Mouse (Mus musculus) T-helper 1 cell (primary cell): ENCODE data around the gene Cep68.
"Not testable (repeated sequence)": the region's sequence is repeated elsewhere in the genome, so short reads cannot be mapped to it uniquely, and the experiment has no call there.

Experiments used
- in situ Hi-C: fragments of 300-600 bp; cut with MboI, MseI; formaldehyde crosslinking; loops from one replicate; pipeline ENCODE4 v1.15.1; 2025; ENCODE audit warnings: high pct_unique_total_duplicates

The Cep68 gene

DNA sequence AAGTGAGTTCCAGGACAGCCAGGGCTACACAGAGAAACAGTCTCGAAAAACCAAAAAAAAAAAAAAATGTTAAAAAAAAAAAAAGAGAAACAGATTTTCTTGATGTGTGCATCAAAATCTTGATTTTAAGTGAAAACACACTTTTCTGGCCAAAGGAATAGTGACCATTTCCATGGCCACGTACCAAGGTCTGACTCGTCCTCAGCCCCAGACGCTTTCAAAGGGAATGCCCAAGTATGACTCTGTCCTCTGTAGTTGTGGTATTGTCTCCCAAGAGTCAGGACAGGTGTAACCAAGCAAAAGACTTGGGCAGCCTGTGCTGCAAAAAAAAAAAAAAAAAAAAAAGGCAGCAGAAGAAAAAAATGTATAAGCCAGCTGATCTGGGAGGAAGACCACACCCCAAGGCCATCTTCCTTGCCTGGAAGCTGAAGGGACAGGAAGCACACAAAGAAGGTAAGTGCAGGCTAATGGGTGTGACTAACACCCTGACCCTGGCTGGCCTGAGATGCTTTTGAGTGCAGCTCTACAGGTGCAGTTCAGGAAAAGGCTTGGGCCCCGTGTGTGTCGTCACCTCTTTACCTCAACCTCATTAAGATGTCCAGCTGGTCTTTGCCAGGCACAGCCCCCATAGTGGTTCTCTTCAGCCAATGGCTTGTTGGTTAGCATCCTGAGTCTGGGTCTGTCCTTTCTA is 6.7 kb downstream of the Cep68 start:
- in situ Hi-C loops: no loop called here

DNA sequence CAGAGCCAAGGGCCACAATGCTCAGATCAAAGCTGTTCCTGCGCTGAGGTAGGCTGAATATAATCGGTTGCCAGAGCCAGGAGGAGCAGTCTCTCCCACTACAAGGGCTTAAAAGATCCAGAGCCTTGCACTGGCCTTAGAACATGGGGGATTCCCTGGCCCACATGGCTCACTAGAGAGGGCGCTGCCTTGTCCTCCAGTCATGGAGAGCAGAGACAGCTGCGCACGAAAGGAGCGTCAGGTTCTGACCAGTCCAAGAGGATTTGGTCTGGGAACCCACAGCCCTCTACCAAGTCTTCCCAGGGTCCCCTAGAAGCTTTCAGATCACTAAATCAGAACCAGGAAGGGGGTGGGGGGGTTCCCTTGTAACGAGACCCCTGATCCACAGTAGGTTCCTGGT is 7.9 kb downstream of the Cep68 start:
- in situ Hi-C loops: no loop called here

DNA sequence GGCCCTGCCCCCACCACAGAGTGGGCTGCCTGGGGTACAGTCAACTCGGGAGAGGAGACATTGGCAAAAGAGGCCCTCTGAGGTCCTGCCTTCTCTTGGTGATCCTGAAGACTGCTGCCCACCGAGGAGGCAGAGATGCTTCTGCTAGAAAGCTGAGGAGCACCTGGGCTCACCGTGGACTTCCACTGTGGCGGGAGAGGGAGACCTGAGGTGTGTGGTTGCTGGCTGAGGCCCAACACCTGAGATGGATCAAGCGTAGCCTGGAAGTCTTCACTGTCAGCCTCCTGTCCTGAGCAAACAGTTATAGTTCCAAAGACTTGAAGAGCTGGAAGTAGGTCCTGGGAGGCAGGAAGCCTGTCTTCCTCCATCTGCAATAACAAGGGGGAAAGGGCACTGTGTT is 8.9 kb downstream of the Cep68 start:
- in situ Hi-C loops: no loop called here

GRCm38 (mm10) chr11:20239279-20239861 is 9.9 kb downstream of the Cep68 start:
- in situ Hi-C loops: no loop called here

- in situ Hi-C loops: no loop called here
Measured at GRCm38 (mm10) chr11:20237976-20238375, 11.3 kb downstream of the Cep68 start.

- in situ Hi-C loops: no loop called here
Measured at GRCm38 (mm10) chr11:20237018-20237417, 12.2 kb downstream of the Cep68 start.

DNA sequence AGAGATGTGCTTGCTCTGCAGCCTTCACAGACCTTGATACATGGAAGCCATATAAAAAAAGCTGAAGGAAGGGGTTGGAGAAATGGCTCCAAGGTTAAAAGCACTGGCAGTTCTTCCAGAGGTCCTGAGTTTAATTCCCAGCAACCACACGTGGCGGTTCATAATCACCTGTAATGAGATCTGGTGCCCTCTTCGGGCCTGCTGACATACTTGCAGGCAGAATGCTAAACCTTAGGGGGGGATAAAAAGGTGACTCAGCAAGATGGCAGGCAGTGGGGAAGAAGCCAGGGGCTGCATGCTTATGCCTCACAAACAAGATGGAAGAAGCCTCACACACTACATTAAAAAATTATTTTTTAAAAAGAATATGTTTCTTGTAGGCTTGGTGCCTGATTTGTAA is 15.0 kb downstream of the Cep68 start:
- in situ Hi-C loops: no loop called here

DNA sequence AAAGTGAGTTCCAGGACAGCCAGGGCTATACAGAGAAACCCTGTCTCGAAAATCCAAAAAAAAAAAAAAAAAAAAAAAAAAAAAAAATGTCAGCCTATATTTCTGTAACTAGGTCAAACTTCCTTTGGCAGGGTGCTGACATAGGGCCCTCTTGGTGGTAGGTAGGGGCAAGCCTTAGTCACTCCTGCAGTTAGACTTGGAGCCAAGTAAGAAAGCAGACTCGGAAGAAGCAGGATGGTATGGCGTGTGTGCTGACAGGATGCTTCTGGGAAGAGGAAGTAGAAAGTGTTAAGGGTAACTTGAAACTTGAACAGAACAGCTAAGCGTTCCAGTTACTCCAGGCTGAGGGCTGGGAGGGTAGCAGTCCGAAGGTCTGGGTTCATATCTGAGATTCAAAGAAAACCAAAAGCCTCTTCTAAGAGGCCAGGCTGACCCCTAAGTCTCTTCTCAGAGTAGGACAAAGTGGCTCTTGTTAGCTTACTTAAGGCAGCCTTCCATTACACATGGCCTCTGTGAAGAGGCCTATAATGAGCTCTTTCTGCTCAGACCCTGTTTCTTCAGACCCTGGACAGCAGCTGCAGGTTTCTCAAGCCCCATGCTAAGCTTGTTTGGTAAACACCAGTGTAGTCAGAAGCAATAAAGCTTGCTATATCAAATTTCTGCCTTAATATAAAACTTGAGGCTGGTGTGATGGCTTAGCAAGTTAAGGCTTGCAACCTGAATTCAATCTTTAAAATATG is 17.0 kb downstream of the Cep68 start:
- in situ Hi-C loops: no loop called here

DNA sequence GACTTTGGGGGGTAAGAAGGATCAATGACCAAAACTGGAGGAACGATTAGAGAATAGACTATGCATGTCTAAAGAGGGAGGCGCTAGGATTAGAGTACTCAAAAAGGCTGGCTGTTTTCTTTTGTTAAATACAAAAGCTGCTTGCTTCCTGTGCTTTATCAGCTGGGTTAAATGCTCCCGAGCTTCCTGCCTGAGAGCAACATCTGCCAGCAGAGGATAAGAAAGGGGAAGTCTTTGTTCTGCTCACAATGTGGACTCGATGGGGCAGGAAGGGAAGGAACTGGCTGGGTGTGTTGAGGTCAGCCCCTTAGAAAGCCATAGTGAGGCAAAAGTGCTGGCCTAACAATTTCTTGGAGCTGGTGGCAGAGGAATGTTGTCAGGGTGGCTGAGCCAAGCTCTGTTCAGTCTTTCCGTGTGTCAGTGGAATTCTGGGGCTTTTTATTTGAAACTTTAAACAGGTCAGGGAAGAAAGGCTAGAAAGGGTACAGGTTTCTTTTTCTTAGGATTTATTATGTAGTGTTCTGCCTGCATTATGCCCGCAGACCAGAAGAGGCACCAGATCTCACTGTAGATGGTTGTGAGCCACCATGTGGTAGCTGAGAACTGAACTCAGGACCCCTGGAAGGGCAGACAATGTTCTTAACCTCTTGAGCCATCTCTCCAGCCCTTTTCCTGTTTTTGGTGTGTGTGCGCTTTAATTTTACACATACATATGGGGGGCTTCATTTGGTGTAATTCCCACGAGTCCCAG is 17.9 kb downstream of the Cep68 start:
- in situ Hi-C loops: no loop called here

GRCm38 (mm10) chr11:20230286-20230685 is 18.9 kb downstream of the Cep68 start:
- in situ Hi-C loops: no loop called here

DNA sequence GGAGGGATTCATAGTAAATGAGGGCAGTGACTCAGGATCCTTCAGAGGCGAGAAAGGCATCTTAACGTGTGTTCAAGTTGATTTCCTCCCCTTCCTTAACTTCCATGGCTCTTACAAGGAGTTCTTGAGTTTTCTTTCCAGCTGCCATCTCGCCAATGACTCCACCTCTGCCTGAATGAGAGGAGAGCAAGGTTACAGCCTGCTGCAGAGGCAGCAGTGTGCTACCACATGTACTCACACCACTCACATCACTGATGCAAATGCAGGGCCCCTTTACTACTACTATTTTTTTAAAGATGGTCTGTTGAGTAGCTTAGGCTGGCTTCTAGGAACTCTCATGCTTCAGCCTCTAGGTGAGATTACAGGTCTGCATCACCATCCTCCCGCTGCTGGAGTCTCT is 19.9 kb downstream of the Cep68 start:
- in situ Hi-C loops: no loop called here

- in situ Hi-C loops: no loop called here
Measured at GRCm38 (mm10) chr11:20228666-20229065, 20.6 kb downstream of the Cep68 start.

DNA sequence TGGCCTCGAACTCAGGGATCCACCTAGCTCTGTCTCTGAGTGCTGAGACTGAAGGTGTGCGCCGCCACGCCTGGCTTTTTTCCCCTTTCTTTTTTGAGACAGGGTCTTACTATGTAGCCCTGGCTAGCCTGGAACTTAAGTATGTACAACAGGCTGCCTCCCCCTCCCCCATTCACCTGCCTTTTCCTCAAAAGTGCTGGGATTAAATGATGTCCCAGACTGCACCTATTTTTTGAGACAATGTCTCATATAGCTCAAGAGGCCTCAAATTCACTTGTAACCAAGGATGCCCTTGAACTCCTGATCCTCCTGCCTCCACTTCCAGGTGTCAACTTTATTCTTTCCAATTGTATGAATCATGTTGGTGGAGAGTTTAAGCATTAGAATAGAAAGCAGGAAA is 23.3 kb downstream of the Cep68 start:
- in situ Hi-C loops: no loop called here

DNA sequence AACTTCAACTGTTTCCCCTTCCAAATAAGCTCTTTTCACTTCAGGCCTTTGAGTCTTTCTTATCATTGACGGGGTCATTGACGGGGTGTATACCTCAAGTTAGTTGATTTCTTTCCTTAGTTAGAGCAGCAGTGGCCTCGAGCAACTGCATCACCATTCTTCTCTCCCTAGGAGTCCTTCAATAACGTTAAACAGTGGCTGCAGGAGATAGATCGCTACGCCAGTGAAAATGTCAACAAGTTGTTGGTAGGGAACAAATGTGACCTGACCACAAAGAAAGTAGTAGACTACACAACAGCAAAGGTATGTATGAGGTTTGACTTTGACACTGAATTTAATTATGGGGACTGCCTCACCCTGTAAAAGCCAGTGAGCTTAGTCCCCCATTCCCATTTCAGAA is 25.0 kb downstream of the Cep68 start:
- in situ Hi-C loops: no loop called here

- in situ Hi-C loops: not testable (repeated sequence)
Measured at GRCm38 (mm10) chr11:20221671-20222070, 27.6 kb downstream of the Cep68 start.

- in situ Hi-C loops: no loop called here
Measured at GRCm38 (mm10) chr11:20217227-20217626, 32.0 kb downstream of the Cep68 start.

DNA sequence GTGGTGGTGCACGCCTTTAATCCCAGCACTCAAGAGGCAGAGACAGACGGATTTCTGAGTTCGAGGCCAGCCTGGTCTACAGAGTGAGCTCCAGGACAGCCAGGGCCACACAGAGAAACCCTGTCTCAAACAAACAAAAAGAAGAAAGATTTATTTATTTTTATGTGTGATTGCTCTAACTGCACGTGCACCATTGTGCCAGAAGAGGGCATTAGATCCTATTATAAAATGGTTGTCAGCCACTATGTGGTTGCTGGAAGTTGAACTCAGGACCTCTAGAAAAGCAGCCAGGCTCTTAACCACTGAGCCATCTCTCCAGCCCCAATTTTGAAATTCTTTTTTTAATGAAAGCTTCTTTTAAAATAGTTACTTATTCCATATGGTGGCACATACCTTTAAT is 32.8 kb downstream of the Cep68 start:
- in situ Hi-C loops: no loop called here

- in situ Hi-C loops: no loop called here
Measured at GRCm38 (mm10) chr11:20214779-20215178, 34.5 kb downstream of the Cep68 start.

DNA sequence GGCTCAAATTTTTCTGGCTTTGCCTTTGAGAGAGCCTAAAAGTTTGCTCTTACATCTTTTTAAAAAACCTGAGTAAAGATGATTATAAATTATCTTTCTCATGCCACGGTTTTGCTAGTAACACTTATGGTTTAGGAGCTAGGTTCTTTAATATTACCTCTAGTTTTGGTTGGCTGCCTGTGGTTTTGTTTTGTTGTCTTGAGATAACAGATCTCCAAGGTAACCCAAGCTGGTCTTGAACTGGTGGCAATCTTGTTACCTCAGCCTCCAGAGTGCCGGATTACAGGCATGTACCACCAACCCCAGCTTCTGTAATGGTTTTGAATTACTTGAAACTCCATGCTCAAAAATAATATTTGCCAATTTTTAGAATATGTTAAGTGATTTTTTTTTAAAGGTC is 37.4 kb downstream of the Cep68 start:
- in situ Hi-C loops: no loop called here

DNA sequence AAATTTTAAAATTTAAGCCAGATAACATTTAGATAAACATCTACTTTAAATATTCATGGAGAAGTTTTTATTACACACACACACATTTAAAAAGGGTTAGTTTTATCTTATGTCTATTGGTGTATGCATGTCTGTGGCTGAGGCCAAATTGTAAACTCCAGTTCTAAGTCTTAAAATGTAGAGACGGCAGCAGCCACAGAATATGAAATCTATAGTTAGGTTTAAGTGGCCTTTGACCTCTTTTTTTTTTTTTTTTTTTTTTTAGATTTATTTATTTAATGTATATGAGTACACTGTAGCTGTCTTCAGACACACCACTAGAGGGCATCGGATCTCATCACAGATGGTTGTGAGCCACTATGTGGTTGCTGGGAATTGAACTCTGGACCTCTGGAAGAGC is 41.6 kb downstream of the Cep68 start:
- in situ Hi-C loops: loop anchor here (10.0 kb wide), 1 partner anchor 1193 kb away; the partner anchor contains the start of gene Meis1

- in situ Hi-C loops: loop anchor here (10.0 kb wide), 1 partner anchor 1192 kb away; the partner anchor contains the start of gene Meis1
Measured at GRCm38 (mm10) chr11:20206626-20207223, 42.5 kb downstream of the Cep68 start.

DNA sequence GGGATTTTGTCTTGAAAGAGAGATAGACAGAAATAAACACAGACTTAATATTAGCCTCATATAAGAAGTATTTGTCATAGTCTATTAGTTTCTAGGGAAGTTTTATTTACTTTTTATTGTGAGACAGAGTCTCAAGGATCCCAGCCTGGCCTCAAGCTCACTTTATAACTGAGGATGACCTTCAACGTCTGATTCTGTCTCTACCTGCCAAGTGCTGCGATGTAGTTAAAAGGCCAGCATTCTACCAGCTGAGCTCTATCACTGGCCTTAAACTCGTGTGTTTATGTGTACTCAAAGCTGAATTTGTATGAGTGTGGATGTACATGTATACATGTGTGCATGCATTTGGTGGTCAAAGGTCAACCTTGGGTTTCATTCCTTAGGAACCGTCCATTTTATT is 43.7 kb downstream of the Cep68 start:
- in situ Hi-C loops: loop anchor here (10.0 kb wide), 1 partner anchor 1191 kb away; the partner anchor contains the start of gene Meis1
